Mouse (Mus musculus) spleen, postnatal 4 days (tissue): Measurements from ENCODE around the gene Gimap5.
A peak's percentile ranks its signal among the peaks of the same experiment; 100 is the strongest.

Experiments
- DNase-seq, 2 experiments: peaks; one replicate each; pipeline ENCODE4 v3.0.0; 2022; ENCODE audit warnings: low spot score in 2 of 2

Gimap5 gene

DNA sequence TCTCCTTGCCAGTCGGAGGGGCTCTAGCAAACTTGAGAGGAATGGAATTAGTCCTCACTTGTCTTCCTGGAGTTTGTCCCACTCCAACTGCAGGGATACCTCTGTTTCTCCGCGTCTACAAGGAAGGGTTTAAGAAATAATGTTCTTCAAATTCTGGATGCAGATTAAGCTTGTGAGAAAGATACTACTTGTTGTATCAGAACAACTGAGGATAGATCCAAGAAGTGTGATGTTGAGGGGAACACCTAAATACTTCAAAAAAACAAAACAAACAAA is 6.3 kb upstream of the Gimap5 start:
- no peak for DNase-seq

GRCm38 (mm10) chr6:48740501-48741169 is 5.4 kb upstream of the Gimap5 start:
- no peak for DNase-seq

- DNase-seq = no peak
Observed at GRCm38 (mm10) chr6:48741273-48741672, 4.7 kb upstream of the Gimap5 start.

- DNase-seq = no peak
Observed at GRCm38 (mm10) chr6:48741711-48742206, 4.2 kb upstream of the Gimap5 start.

GRCm38 (mm10) chr6:48742422-48743351 is 3.3 kb upstream of the Gimap5 start:
- peak in 1 of 2 experiments; percentile 60 for DNase-seq

DNA sequence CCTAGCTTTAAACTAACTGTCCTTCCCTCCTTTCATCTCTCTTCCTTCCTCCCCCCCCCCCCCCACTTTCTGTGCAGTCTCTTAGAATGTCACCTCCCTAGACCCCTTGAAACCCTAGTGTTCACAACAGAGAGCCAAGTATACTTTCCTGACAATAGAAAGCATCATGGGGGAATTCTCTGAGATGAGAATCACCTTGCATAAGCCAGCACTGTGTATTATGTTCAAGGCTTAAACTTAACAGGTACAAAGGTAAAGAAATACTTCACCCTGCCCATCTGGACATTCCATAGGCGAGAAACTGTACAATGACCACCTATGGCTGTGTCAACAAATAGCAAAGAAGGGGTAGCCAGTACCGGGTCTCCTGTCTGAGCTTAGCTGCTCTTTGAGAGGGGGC is 507 bp upstream of the Gimap5 start:
- no peak for DNase-seq

- DNase-seq = no peak
Observed at GRCm38 (mm10) chr6:48747091-48747966, 1.3 kb downstream of the Gimap5 start.

- no peak for DNase-seq
Observed at GRCm38 (mm10) chr6:48763567-48764270, 17.7 kb downstream of the Gimap5 start.

- no peak for DNase-seq
Observed at GRCm38 (mm10) chr6:48764496-48764895, 18.5 kb downstream of the Gimap5 start.

DNA sequence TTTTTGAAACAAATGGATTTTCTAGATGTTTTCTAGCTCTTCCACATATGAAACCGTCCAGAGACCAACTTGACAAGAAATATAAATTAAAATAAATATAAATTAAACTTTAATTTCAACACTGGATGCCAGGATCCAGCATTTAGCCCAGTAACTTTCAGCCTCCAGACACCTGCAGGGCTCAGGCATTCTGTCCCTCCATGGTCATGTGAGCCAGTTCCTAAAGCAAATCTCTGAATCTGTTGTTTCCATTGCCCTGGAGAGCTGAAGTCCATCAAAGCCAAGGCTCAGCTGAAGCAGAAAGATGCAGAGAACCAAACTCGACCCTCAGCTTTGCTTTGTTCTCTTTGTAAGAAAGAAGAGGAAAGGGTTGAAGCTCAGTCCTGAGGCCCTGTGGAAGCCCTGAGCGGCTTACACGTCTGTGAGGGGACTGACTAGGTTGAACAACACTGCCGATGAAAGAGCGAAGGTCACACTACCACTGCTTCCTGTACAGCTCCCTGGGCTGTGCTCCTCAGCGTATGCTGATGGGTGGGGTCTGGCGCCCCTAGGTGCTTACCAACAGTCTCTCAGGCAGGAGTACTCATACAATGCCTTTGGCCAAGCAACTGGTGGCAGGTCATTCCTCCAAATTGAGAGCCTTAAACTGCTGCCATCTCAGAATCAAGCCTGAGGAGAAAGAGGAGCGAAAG is 22.3 kb downstream of the Gimap5 start:
- peak in 1 of 2 experiments; percentile 29 for DNase-seq

DNA sequence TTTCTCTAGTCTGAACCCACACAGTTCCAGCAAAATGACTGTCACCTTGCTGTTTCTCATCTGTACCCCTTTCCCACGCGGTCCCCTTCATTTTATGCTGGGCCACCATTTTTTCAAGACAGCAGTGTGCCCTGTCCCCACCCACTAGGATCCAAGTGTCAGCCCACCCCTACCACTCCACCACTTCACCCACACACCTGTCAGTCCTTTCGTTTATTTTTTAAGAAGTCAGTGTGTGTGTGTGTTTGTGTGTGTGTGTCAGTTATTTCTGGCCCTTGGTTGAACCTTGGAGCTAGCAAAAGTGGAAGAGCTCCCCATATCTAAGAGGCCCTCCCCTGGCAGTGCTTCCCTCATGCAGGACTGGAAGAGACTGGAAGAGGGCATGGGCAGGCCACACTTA is 22.9 kb downstream of the Gimap5 start:
- no peak for DNase-seq

DNA sequence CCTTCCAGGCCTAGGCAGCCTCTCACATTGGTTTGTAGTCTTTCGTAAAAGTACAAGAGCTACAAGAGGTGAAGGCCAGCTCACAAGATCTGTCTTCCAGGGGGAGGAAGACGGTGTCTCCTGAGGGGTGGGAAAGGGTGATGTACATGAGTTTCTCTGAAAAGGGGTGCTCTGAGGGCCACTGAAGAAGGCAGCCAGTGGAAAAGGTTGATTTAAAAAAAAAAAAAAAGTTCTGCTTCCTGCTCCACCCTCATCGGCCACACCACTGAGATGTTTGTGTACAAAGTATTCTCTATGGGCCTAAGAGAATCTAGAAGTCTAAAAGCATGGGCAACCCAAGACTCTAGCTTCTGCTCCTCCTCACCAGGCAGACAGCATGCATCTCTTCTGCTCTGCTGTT is 24.7 kb downstream of the Gimap5 start, which contains the start of gene Gimap3:
Gene Gimap3, minus strand, starts transcription at position 156 of the 400 bp plus-strand sequence.
- DNase-seq = no peak

DNA sequence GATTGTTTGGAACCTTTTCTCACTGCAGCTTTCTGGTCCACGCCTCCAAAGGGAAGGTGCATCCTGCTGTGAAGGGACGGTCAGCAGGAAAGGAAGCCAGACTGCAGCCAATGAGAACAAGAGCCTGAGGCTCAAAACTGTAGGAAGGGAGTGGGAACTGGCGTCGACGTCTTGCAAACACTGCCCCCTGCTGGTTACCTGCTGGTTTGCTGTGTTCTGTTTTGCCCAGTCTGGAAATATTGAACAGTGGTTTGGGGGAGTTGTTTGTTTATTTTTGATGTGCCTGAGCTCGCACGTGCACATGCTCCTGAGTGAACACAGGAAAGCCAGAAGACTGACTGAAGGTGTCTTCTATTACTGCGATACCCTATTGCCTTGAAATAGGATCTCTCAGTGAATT is 26.0 kb downstream of the Gimap5 start:
- DNase-seq = peak; percentile 68 to 91

GRCm38 (mm10) chr6:48784406-48784805 is 38.4 kb downstream of the Gimap5 start:
- DNase-seq = no peak

GRCm38 (mm10) chr6:48785189-48785588 is 39.2 kb downstream of the Gimap5 start:
- no peak for DNase-seq

DNA sequence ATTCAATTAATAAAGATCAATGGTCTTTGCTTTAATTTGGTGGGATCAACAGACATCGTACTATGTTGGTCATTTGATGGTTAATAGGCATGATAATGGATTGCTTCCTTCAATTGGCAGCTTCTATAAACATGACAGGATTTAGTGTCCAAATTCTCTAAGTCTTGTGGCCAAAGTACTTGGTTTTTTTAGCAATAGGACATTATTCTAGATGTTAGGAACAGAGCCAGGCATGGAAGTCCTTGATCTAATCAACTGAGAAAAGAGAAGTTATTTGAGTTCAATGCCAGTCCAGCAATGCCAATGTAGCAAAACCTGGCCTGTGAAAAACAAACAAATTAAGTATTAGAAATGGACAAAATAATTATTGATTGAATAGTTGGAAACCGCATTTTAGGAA is 39.6 kb downstream of the Gimap5 start:
- no peak for DNase-seq

DNA sequence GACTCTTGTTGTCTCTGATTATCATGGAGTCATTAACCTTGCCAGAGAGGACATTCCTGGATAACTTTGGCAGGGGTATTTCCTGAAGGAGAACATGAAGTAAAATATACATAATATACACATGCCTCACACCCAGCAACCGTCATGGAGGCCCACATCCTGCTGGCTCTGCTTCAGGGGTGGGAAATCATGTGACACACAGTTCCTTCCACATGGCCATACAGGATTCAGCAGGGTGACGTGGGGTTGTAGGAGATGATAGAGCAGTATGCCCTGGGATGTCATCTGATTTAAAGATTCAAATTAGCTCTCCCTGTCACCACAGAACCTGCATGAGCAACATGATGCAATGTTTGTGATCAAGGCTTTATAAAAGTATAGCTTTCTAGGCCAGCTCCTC is 41.9 kb downstream of the Gimap5 start:
- no peak for DNase-seq

DNA sequence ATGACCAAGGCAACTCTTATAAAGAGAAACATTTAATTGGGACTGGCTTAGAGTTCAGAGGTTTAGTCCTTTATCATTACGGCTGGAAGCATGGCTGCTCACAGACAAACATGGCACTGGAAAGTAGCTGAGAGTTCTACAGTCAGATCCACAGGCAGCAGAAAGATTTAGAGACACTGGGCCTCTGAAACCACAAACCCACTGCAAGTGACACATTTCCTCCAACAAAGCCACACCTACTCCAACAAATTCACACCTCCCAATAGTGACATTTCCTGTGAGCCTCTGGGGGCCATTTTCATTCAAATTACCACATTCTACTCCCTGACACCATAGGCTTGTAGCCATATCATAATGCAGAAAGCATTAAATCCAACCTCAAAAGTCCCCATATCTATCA is 55.9 kb downstream of the Gimap5 start:
- DNase-seq = no peak

DNA sequence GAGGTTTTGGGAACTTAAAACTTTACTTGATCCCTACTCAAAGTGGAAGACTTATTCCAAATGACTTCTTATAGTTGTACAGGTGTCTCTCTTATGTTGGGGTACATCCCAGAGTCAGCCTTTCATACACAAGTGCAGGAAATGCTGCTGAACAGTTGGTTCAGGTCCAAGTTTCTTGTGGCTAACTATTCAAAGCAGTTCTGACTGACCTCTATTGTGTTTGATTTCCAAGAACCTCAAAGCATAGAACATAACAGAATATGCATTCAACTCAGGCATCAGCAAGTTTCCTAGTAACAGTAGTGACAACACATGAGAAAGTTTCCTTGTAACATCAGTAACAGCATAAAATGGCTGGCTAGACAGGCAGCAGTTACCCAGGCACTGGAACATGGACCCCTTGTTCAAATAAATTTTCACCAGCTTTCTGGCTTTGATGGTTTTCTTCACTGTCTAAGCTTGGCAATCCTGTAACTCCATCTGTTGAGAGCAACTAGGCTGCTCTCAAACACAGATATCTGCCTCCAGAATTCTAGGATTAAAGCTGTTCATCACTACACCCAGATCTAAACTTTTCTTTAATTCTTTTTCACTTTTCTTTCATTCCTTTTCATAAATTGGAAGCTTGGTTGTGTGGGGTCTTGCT is 57.5 kb downstream of the Gimap5 start:
- no peak for DNase-seq
